Mouse (Mus musculus) kidney, adult 9 months (tissue): ENCODE results near the gene Ppp1cc.
A peak's percentile ranks its signal among the peaks of the same experiment; 100 is the strongest.

ENCODE experiments used
- DNase-seq: peaks from one replicate; pipeline ENCODE4 v3.0.0; 2022

The Ppp1cc gene

GRCm38 (mm10) chr5:122157827-122158381 lies at the start of gene Ppp1cc:
Gene Ppp1cc, plus strand, starts transcription at chr5:122158278.
- DNase-seq = peak; percentile 92

- no peak for DNase-seq
These were observed 48.6 kb upstream of the Ppp1cc start for GRCm38 (mm10) chr5:122109325-122110060.

- DNase-seq = no peak
These were observed 47.5 kb upstream of the Ppp1cc start for GRCm38 (mm10) chr5:122110625-122111024.

GRCm38 (mm10) chr5:122111091-122111932 lies 46.8 kb upstream of the Ppp1cc start:
- DNase-seq = no peak

- DNase-seq = no peak
These were observed 46.2 kb upstream of the Ppp1cc start for GRCm38 (mm10) chr5:122111933-122112248.

GRCm38 (mm10) chr5:122113450-122113849 lies 44.6 kb upstream of the Ppp1cc start:
- DNase-seq = no peak

GRCm38 (mm10) chr5:122114176-122114575 lies 43.9 kb upstream of the Ppp1cc start:
- DNase-seq = peak; percentile 64

- DNase-seq = no peak
These were observed 42.8 kb upstream of the Ppp1cc start for GRCm38 (mm10) chr5:122115266-122115763.

- DNase-seq = no peak
These were observed 41.8 kb upstream of the Ppp1cc start for GRCm38 (mm10) chr5:122116243-122116642.

- DNase-seq = no peak
These were observed 32.8 kb upstream of the Ppp1cc start for GRCm38 (mm10) chr5:122125211-122125760.

- DNase-seq = peak; percentile 87
These were observed 28.9 kb upstream of the Ppp1cc start for GRCm38 (mm10) chr5:122129068-122129655.

GRCm38 (mm10) chr5:122130341-122130998 lies 27.6 kb upstream of the Ppp1cc start:
- DNase-seq = no peak

GRCm38 (mm10) chr5:122131076-122132051 lies 26.7 kb upstream of the Ppp1cc start:
- DNase-seq = peak; percentile 82

- DNase-seq = no peak
These were observed 25.7 kb upstream of the Ppp1cc start for GRCm38 (mm10) chr5:122132167-122133049.

GRCm38 (mm10) chr5:122133050-122133389 lies 25.1 kb upstream of the Ppp1cc start:
- DNase-seq = no peak

GRCm38 (mm10) chr5:122134395-122135289 lies 23.4 kb upstream of the Ppp1cc start:
- DNase-seq = no peak

- no peak for DNase-seq
These were observed 22.7 kb upstream of the Ppp1cc start for GRCm38 (mm10) chr5:122135290-122135882.

GRCm38 (mm10) chr5:122136508-122137408 lies 21.3 kb upstream of the Ppp1cc start:
- no peak for DNase-seq
